Mouse (Mus musculus) kidney, adult 18-20 months (tissue): ENCODE data around the gene Aph1c.
A peak's percentile ranks its signal among the peaks of the same experiment; 100 is the strongest.
"Not testable (repeated sequence)": the region's sequence is repeated elsewhere in the genome, so short reads cannot be mapped to it uniquely, and the experiment has no call there.

Experiments
- DNase-seq: peaks from one replicate; pipeline ENCODE4 v3.0.0; 2021

Gene Aph1c

GRCm38 (mm10) chr9:66825990-66826389 lies 8.5 kb downstream of the Aph1c start:
- no peak for DNase-seq

- not testable (repeated sequence) for DNase-seq
Observed at GRCm38 (mm10) chr9:66822255-66822654, 12.3 kb downstream of the Aph1c start.

GRCm38 (mm10) chr9:66820996-66821395 lies 13.5 kb downstream of the Aph1c start:
- no peak for DNase-seq

GRCm38 (mm10) chr9:66813392-66813791 lies 21.1 kb downstream of the Aph1c start:
- DNase-seq, result no peak

- DNase-seq, result not testable (repeated sequence)
Observed at GRCm38 (mm10) chr9:66805951-66806350, 28.6 kb downstream of the Aph1c start.

GRCm38 (mm10) chr9:66801947-66802346 lies 32.6 kb downstream of the Aph1c start:
- no peak for DNase-seq

GRCm38 (mm10) chr9:66796739-66797138 lies 37.8 kb downstream of the Aph1c start, which contains the start of gene Gm10647:
TSS of gene Gm10647 (plus strand) at chr9:66797039.
- DNase-seq, result no peak

GRCm38 (mm10) chr9:66795464-66796324 lies 38.8 kb downstream of the Aph1c start, which contains the start of gene Aph1b:
TSS of gene Aph1b (minus strand) at chr9:66795490.
- peak; percentile 98 for DNase-seq

GRCm38 (mm10) chr9:66794629-66795463 lies 39.7 kb downstream of the Aph1c start:
- DNase-seq, result no peak

- no peak for DNase-seq
Observed at GRCm38 (mm10) chr9:66787821-66788220, 46.7 kb downstream of the Aph1c start.

- DNase-seq, result not testable (repeated sequence)
Observed at GRCm38 (mm10) chr9:66784552-66784951, 50.0 kb downstream of the Aph1c start.

GRCm38 (mm10) chr9:66770701-66771100 lies 63.8 kb downstream of the Aph1c start:
- DNase-seq, result peak; percentile 34

GRCm38 (mm10) chr9:66769275-66769674 lies 65.3 kb downstream of the Aph1c start:
- peak; percentile 83 for DNase-seq

GRCm38 (mm10) chr9:66768721-66769120 lies 65.8 kb downstream of the Aph1c start:
- peak; percentile 26 for DNase-seq
